Mouse (Mus musculus) MN1 (cell line): Measurements from ENCODE around the gene Gm20916.
"Not testable (repeated sequence)": the region's sequence is repeated elsewhere in the genome, so short reads cannot be mapped to it uniquely, and the experiment has no call there.

Experiments used
- DNase-seq: peaks from one replicate; pipeline ENCODE4 v3.0.0-alpha.2; 2016; ENCODE audit warnings: low spot score

Gm20916 gene

GRCm38 (mm10) chrY:79319265-79319664 is at the start of gene Gm20916:
Gm20916 (plus strand) TSS chrY:79319565.
- not testable (repeated sequence) for DNase-seq
